Mouse (Mus musculus) hindbrain, embryonic 15.5 days (tissue): ENCODE results near the gene Zfhx3. TPM values are rescaled to one million over a fixed set of nuclear protein-coding genes. Genes with fewer than 3 reads are reported as not detected.

Experiments used
- ATAC-seq: fragments of 200-750 bp; cut with Nextera tagmentation; 2 replicates; pipeline ENCODE4 v1.8.0; 2017; ENCODE audit warnings: low read depth, moderate number of reproducible peaks, moderate TSS enrichment; ENCODE audit not compliant: low FRiP score
- H3K27ac ChIP-seq: fragments of 300-500 bp; sonication (generic); replicated peaks from 2 replicates; pipeline ENCODE4 v1.5.1; 2015; ENCODE audit warnings: mild to moderate bottlenecking, inconsistent platforms
- H3K27me3 ChIP-seq: fragments of 300-500 bp; sonication (generic); 2 replicates; pipeline ENCODE4 v1.6.1; 2015; ENCODE audit warnings: control low read depth, inconsistent platforms
- H3K36me3 ChIP-seq: fragments of 300-500 bp; sonication (generic); 2 replicates; pipeline ENCODE4 v1.6.1; 2015; ENCODE audit warnings: control low read depth, inconsistent platforms
- H3K4me1 ChIP-seq: fragments of 300-500 bp; sonication (generic); replicated peaks from 2 replicates; pipeline ENCODE4 v1.6.1; 2015; ENCODE audit warnings: control low read depth, inconsistent platforms
- H3K4me2 ChIP-seq: fragments of 300-500 bp; sonication (generic); 2 replicates; pipeline ENCODE4 v1.6.1; 2015; ENCODE audit warnings: moderate library complexity, mild to moderate bottlenecking, inconsistent platforms
- H3K4me3 ChIP-seq: fragments of 300-500 bp; sonication (generic); 2 replicates; pipeline ENCODE4 v1.5.1; 2015; ENCODE audit warnings: mild to moderate bottlenecking, inconsistent platforms
- H3K9ac ChIP-seq: fragments of 300-500 bp; sonication (generic); 2 replicates; pipeline ENCODE4 v1.6.1; 2015; ENCODE audit warnings: inconsistent platforms
- H3K9me3 ChIP-seq: fragments of 300-500 bp; sonication (generic); 2 replicates; pipeline ENCODE4 v1.6.1; 2016; ENCODE audit warnings: control low read depth, inconsistent platforms
- WGBS: fragments of 180-500 bp; shearing (Covaris S2); methylation state at CpG from one replicate; pipeline ENCODE4 v1.1.7; 2015; 5-methylcytosine and 5-hydroxymethylcytosine counted together
- polyA plus RNA-seq: library from polyadenylated mRNA; unstranded; fragments of >200 nt; fragmentation: Nextera tagmentation; extraction: Ambion mirVana; gene quantifications from 2 replicates; pipeline ENCODE4 v1.2.1, GENCODE M21; 2015

The Zfhx3 gene
- polyA plus RNA-seq, 1 experiment from 2014 or later: 23.5 TPM

DNA sequence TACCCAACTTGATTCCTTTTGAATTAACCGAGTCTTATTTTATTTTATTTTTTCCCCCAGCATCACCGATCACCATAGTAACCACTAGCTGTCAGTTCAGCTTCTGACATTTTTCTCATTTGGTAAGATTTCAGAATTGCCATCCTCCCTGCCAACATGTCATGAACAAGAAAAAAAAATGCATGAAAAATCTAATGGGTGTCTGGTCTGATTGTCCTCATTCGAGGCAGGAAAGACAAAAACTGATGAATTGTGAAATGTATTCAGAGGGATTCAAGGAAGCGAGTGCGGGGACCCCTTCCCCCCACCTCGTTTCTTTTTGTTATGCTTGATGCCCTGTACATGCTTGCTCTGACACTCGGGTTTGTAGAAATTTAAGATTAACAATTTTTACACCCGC is 15.1 kb downstream of the Zfhx3 start:
- Histone ChIP-seq H3K27me3 (peaks cover 3% of the 10 kb centered on the region; the same call in 1 of the 2 replicates), H3K4me1 (peaks cover 11% of the 10 kb centered on the region; the same call in 1 of the 2 replicates), H3K36me3 (no peaks in the 10 kb centered on the region), H3K4me3 (no peak overlapping the region), H3K27ac (no peak overlapping the region), H3K9ac (no peak overlapping the region), H3K9me3 (no peaks in the 10 kb centered on the region), H3K4me2 (no peak overlapping the region)
- WGBS: 34% methylated on average over 8 of the region's 8 CpGs
- no peak for ATAC-seq

DNA sequence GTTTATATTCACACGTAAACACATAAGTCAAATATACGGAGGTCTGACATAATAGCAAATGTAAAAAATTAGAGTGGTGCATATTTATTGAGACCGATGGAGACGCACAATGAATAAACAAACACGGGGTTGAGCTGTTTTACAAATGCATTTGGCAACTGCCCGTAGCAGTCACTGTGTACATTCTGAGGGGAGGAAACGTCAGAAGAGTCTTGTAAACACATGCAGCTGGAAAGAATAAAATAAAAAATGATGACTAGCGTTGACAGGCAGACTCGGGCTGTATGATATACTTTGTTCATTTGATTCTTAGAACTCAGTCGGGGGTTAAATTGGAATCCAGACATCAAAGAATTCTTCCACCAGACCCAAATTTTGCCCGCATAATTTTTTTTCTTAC is 18.0 kb downstream of the Zfhx3 start:
- WGBS: 48% methylated on average over 11 of the region's 11 CpGs
- Histone ChIP-seq H3K9me3 (no peaks in the 10 kb centered on the region), H3K4me1 (peaks cover 11% of the 10 kb centered on the region; the same call in 1 of the 2 replicates), H3K4me2 (no peak overlapping the region), H3K36me3 (no peaks in the 10 kb centered on the region), H3K27me3 (no peaks in the 10 kb centered on the region), H3K4me3 (no peak overlapping the region), H3K9ac (no peak overlapping the region), H3K27ac (no peak overlapping the region)
- no peak for ATAC-seq

DNA sequence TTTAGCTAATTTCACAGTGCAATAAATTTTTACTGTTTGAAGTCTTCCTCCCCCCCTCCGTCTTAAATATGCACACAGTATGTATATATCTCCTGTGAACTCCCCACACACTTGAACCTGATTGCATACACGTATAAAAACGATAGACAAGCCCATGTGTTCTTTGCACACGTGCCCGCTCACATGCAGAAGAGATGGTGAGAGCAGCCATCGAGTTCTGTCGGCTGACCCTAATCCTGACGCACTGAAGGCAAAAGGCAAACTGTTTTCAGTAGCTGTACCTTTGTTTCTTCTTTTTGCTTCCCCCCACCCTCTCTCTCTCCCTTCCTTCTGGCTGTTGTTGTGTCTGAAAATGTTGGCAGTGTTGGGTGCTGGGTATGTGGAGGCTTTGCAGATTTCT is 18.4 kb downstream of the Zfhx3 start:
- Histone ChIP-seq H3K9me3 (no peaks in the 10 kb centered on the region), H3K27ac (peak overlapping the region; percentile 56), H3K36me3 (no peaks in the 10 kb centered on the region), H3K4me1 (peaks cover 11% of the 10 kb centered on the region; the same call in 1 of the 2 replicates), H3K4me2 (no peak overlapping the region), H3K27me3 (no peaks in the 10 kb centered on the region), H3K4me3 (no peak overlapping the region), H3K9ac (no peak overlapping the region)
- no peak for ATAC-seq
- 63% methylated on average over 8 of the region's 8 CpGs for WGBS

DNA sequence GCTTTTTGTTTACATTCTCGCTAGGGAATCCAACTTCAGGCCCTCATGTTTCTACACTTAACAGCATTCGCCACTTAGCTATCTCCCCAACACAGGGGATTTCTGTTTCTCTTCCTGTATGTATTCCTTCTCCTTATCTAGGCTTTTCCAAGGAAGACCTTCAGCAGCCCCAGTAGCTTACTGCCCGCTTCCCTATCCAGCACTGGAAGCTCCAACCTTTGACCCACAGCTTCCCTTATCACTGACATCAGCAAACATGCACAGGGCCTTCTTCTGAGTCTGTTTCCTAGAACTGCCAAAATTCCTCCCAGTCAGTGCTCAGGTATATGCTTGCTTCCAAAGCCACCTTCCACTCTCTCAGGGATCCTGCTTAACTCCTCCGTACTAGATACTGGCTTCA is 29.8 kb downstream of the Zfhx3 start:
- H3K4me2 ChIP-seq: no peak overlapping the region
- no peaks in the 10 kb centered on the region for H3K4me1 ChIP-seq
- H3K36me3 ChIP-seq: no peaks in the 10 kb centered on the region
- H3K4me3 ChIP-seq: no peak overlapping the region
- H3K27me3 ChIP-seq: no peaks in the 10 kb centered on the region; the same call in 1 of the 2 replicates
- WGBS: 86% methylated on average over 4 of the region's 4 CpGs
- ATAC-seq: no peak
- H3K27ac ChIP-seq: no peak overlapping the region
- H3K9me3 ChIP-seq: no peaks in the 10 kb centered on the region
- no peak overlapping the region for H3K9ac ChIP-seq

DNA sequence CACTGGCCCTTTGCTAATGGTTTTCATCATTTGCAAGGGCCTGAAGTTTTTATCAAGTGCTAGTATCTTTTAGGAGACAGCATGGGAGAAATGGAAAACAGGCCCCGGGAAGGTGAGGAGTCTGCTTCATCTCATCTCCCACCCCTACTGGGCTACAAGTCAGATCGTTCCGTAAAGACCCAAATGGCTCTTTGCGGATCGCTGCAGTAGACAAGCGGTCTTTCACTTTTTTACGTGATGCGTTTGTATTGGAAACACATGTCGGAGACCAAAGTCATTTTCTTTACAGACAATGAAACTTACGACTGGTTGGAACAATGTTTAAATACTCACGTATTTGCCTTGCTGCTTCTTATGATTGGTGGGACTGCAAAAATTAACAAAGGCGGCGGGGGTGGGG is 32.0 kb downstream of the Zfhx3 start:
- H3K27ac ChIP-seq: no peak overlapping the region
- H3K36me3 ChIP-seq: no peaks in the 10 kb centered on the region
- H3K4me2 ChIP-seq: no peak overlapping the region
- no peak overlapping the region for H3K9ac ChIP-seq
- H3K27me3 ChIP-seq: no peaks in the 10 kb centered on the region; the same call in 1 of the 2 replicates
- no peaks in the 10 kb centered on the region for H3K4me1 ChIP-seq
- WGBS: 75% methylated on average over 13 of the region's 13 CpGs
- H3K4me3 ChIP-seq: no peak overlapping the region
- no peaks in the 10 kb centered on the region for H3K9me3 ChIP-seq
- no peak for ATAC-seq

DNA sequence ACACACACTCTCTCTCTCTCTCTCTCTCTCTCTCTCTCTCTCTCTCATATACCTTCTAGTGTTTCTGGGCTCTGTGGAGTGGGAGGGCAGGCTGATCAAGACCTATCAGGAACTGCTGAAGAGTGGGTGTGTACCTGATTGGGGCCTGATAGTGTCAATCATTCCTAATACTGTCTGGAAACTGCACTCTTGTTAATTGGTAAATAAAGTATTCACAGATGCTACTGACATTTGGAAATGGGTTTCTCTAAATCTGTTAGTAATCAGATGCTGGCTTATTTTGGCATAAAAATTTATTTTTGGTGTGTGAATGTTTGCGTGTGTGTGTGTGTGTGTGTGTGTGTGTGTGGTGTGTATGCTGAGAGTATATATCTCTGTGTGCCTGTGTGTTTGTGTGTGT is 35.8 kb downstream of the Zfhx3 start:
- Histone ChIP-seq H3K9ac (no peak overlapping the region), H3K27me3 (no peaks in the 10 kb centered on the region; the same call in 1 of the 2 replicates), H3K4me3 (no peak overlapping the region), H3K27ac (no peak overlapping the region), H3K4me2 (no peak overlapping the region), H3K9me3 (no peaks in the 10 kb centered on the region), H3K4me1 (no peaks in the 10 kb centered on the region), H3K36me3 (no peaks in the 10 kb centered on the region)
- ATAC-seq: no peak
- 90% methylated on average over 1 of the region's 1 CpGs for WGBS

DNA sequence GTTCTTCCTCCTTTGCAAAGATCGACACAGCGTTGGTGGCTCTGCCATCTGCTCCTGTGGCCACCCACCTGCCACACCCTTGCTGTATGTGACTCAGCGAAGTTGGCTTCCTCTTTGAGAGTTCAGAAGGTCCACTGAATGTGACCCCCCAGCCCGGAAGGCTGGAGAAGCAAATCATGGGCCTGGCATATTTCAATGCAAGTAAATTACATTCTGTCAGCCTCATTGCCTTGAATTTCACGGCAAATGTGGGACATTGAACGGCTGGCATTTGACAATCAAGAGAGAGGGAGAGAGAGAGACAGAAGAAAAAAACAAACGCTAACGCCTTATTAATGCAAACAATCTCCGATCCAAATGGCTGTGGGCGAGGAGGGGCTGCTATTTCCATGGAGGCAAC is 38.2 kb downstream of the Zfhx3 start:
- ATAC-seq: no peak
- H3K4me2 ChIP-seq: no peak overlapping the region
- no peaks in the 10 kb centered on the region for H3K4me1 ChIP-seq
- no peaks in the 10 kb centered on the region for H3K36me3 ChIP-seq
- no peak overlapping the region for H3K27ac ChIP-seq
- peaks cover 9% of the 10 kb centered on the region for H3K27me3 ChIP-seq
- 22% methylated on average over 10 of the region's 10 CpGs for WGBS
- no peak overlapping the region for H3K4me3 ChIP-seq
- no peak overlapping the region for H3K9ac ChIP-seq
- no peaks in the 10 kb centered on the region for H3K9me3 ChIP-seq

DNA sequence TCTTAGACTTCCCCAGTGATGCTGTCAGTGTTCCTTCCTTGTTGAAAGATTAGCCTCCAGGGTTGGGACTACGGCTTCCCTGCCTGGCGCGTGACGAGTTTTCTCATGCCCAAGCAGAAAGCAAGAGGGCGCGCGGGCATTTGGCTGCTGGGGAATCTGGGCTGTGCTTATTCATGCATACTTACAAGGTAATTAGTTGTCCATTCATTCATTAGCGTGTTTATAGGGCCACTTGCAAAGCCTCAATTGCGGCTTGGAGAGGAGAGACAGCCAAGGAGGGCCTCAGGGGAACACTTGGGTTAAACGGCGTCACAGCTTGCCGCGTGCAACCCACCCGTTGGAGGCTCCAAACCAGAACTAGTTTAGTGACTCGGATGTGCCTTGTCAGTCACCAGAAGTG is 44.2 kb downstream of the Zfhx3 start:
- Histone ChIP-seq H3K27ac (no peak overlapping the region), H3K9me3 (no peaks in the 10 kb centered on the region), H3K4me1 (peaks cover 5% of the 10 kb centered on the region; the same call in 1 of the 2 replicates), H3K4me2 (peak overlapping the region; percentile 46), H3K9ac (no peak overlapping the region), H3K27me3 (peaks cover 26% of the 10 kb centered on the region), H3K36me3 (no peaks in the 10 kb centered on the region), H3K4me3 (0 out of 2 replicates have a peak overlapping the region, but pooled peaks have one; percentile 8)
- 21% methylated on average over 15 of the region's 15 CpGs for WGBS
- ATAC-seq: peak; percentile 66; the same call in 1 of the 2 replicates

DNA sequence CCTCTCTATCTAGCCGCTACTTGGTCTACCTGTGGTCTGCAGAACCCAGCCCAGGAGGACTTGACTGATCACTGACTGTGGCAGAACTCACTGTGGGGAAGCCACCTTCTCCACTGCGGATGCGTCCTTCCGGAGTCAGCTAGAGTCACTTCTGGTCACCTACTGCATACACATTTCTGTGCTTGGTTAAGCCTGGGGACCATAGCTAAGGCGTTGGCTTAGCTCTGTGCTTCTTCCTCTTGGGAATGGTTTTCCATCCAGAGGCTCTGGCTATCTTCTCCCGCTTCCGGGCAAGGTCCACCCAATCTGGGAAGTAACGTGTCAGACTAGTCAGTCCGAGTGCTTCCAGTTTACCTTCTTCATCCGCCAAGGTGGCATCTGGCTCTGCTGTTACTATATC is 56.4 kb downstream of the Zfhx3 start:
- no peak overlapping the region for H3K27ac ChIP-seq
- no peak overlapping the region for H3K4me3 ChIP-seq
- WGBS: 97% methylated on average over 10 of the region's 10 CpGs
- H3K4me2 ChIP-seq: no peak overlapping the region
- H3K4me1 ChIP-seq: no peaks in the 10 kb centered on the region
- no peak for ATAC-seq
- H3K36me3 ChIP-seq: no peaks in the 10 kb centered on the region
- no peaks in the 10 kb centered on the region for H3K9me3 ChIP-seq
- no peaks in the 10 kb centered on the region for H3K27me3 ChIP-seq
- H3K9ac ChIP-seq: no peak overlapping the region

DNA sequence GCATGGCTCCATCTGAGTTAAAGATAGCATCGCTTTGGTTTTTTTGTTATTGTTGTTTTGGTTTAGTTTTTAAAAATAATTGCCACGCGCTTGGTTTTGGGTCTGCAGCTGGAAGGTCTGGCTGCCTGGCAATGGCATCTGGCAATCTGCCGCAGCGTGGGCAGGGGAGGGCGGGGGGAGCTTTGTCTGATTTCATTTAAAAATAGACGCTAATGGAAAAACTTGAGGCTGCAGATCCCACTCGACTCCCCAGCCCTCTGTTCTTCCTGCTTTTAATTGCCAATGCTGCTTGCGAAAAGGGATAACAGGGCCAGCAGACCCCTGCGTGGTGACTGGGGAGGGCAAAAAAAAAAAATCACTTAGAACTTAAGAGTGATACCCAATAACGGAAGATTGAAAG is 69.1 kb downstream of the Zfhx3 start:
- 76% methylated on average over 11 of the region's 11 CpGs for WGBS
- H3K9me3 ChIP-seq: no peaks in the 10 kb centered on the region
- H3K9ac ChIP-seq: no peak overlapping the region
- H3K4me3 ChIP-seq: no peak overlapping the region
- H3K4me2 ChIP-seq: no peak overlapping the region
- H3K4me1 ChIP-seq: no peaks in the 10 kb centered on the region; the same call in 1 of the 2 replicates
- H3K27ac ChIP-seq: no peak overlapping the region
- no peaks in the 10 kb centered on the region for H3K36me3 ChIP-seq
- no peak for ATAC-seq
- 0 out of 2 replicates have a peak, but pooled peaks cover 3% of the 10 kb centered on the region for H3K27me3 ChIP-seq

DNA sequence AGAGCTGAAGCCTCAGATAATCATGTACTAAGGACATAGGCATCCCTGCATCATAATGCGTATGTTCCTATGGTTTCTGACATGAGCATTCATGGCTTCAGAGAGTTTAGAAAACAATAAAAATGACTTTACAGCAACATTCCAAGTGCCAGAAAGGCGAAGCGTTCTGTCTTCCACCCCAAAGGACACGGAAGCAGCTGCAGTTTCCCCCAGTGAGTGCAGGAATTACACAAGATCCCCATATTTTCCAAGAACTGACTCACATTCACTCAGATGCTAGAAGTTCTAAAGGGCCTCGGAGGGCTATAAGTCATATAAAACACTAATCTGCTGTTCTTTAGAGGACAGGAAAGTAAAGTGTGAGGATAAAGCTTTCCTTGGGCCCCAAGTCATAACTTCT is 75.3 kb downstream of the Zfhx3 start:
- H3K4me3 ChIP-seq: no peak overlapping the region
- H3K9ac ChIP-seq: no peak overlapping the region
- H3K27ac ChIP-seq: no peak overlapping the region
- no peak overlapping the region for H3K4me2 ChIP-seq
- ATAC-seq: no peak
- H3K4me1 ChIP-seq: no peaks in the 10 kb centered on the region
- H3K36me3 ChIP-seq: no peaks in the 10 kb centered on the region
- H3K27me3 ChIP-seq: 0 out of 2 replicates have a peak, but pooled peaks cover 3% of the 10 kb centered on the region
- H3K9me3 ChIP-seq: no peaks in the 10 kb centered on the region
- 90% methylated on average over 5 of the region's 5 CpGs for WGBS

DNA sequence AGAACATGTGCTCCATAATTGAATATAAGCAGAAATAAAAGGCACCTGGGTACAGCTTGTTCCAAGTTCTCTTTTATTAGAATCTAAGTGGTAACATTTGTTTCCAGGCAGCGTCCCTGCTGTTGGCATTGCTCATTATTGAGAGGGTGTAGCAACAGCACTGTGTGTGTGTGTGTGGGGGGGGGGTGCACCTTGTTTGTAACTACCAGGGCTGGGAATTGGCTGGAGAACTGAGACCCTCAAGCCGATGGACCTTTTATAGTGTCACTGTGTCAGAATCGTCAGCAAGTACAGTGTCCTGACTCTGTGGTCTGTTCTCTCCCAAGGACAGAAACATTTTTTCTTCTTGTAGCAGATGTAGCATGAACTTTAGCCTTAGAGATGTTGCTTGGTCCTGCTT is 77.2 kb downstream of the Zfhx3 start:
- no peak overlapping the region for H3K4me3 ChIP-seq
- no peaks in the 10 kb centered on the region for H3K27me3 ChIP-seq
- ATAC-seq: no peak
- no peaks in the 10 kb centered on the region for H3K4me1 ChIP-seq
- no peak overlapping the region for H3K4me2 ChIP-seq
- H3K9me3 ChIP-seq: no peaks in the 10 kb centered on the region
- H3K36me3 ChIP-seq: no peaks in the 10 kb centered on the region
- H3K27ac ChIP-seq: no peak overlapping the region
- H3K9ac ChIP-seq: no peak overlapping the region
- 68% methylated on average over 3 of the region's 3 CpGs for WGBS

DNA sequence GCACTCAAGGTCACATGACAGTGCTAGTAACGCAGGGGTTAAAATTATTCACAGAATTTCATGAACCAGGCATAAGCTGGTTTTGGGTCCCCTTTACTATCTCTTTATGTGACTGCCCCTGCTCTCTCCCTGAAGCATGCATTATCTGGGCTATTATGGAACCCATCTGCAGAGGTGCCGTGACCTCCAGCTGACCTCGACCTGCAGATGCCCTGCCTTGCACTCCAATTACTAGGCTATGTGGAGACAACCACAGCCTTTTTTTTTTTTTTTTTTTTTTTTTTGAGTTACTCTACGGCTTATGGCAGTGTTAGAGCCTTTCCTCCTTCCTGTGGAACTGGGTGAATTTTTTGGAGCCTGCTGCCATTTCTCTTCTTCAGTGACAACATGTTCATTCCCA is 80.0 kb downstream of the Zfhx3 start:
- no peak for ATAC-seq
- Histone ChIP-seq H3K9ac (no peak overlapping the region), H3K9me3 (no peaks in the 10 kb centered on the region), H3K4me3 (no peak overlapping the region), H3K27ac (no peak overlapping the region), H3K27me3 (no peaks in the 10 kb centered on the region), H3K36me3 (no peaks in the 10 kb centered on the region), H3K4me1 (no peaks in the 10 kb centered on the region), H3K4me2 (no peak overlapping the region)
- 64% methylated on average over 4 of the region's 4 CpGs for WGBS
